Mouse (Mus musculus): ENCODE measurements around the gene AB124611. TPM values are rescaled to one million over a fixed set of nuclear protein-coding genes. Genes with fewer than 3 reads are reported as not detected.

AB124611 gene
- polyA plus RNA-seq, 1 experiment from 2014 or later: 3.8 TPM

GRCm38 (mm10) chr9:21555198-21555742 lies 29.3 kb downstream of the AB124611 start:
- peaks cover 46% of the 10 kb centered on the region for H3K36me3 ChIP-seq (ENCODE audit: insufficient read depth)
- no peaks in the 10 kb centered on the region for H3K9me3 ChIP-seq (ENCODE audit: low read depth, low read length)
- no peak overlapping the region for H3K9ac ChIP-seq
- no peak overlapping the region for H3K4me2 ChIP-seq
- 82% methylated on average over 6 of the region's 6 CpGs for WGBS
- DNase-seq (no peak), ATAC-seq (ENCODE audit: insufficient read depth) (no peak)
- H3K27me3 ChIP-seq (ENCODE audit: insufficient read depth, low read length): no peaks in the 10 kb centered on the region
- no peaks in the 10 kb centered on the region for H3K4me1 ChIP-seq (ENCODE audit: insufficient read depth)
- H3K4me3 ChIP-seq (ENCODE audit: low read depth, low read length): no peak overlapping the region
- TF ChIP-seq CTCF (IDR thresholded peaks at IDR 0.05; ENCODE audit: low read depth): 0 out of 2 replicates have a peak, but pooled peaks have one; percentile 3
- no peak overlapping the region for H3K27ac ChIP-seq (ENCODE audit: low read depth)

DNA sequence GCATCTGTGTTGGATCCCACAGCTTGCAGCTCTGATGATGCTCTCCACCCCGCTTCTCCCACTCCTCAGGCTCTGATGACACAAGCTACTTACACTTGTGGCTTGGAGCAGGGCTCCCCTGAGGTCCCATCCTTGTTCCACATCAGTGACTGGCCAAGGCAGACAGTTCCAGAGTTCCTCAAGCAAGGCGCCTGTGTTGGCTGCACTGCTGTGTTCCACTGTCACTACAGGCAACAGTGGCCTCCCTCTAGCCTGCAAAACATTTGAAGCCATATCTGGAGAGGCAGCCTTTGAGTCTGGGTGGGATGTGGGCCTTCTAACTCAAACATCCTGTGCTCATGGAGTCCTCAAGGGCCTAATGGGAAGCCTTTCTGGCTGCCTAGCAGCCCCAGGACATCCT lies 31.0 kb downstream of the AB124611 start:
- H3K27me3 ChIP-seq (ENCODE audit: insufficient read depth, low read length): no peaks in the 10 kb centered on the region
- ATAC-seq (ENCODE audit: insufficient read depth) (no peak), DNase-seq (no peak)
- peaks cover 40% of the 10 kb centered on the region for H3K36me3 ChIP-seq (ENCODE audit: insufficient read depth)
- no peak overlapping the region for H3K27ac ChIP-seq (ENCODE audit: low read depth)
- WGBS: 90% methylated on average over 2 of the region's 2 CpGs
- H3K4me1 ChIP-seq (ENCODE audit: insufficient read depth): no peaks in the 10 kb centered on the region
- H3K4me2 ChIP-seq: no peak overlapping the region
- no peak overlapping the region for H3K4me3 ChIP-seq (ENCODE audit: low read depth, low read length)
- TF ChIP-seq CTCF (IDR thresholded peaks at IDR 0.05; ENCODE audit: low read depth): no peak
- no peak overlapping the region for H3K9ac ChIP-seq
- H3K9me3 ChIP-seq (ENCODE audit: low read depth, low read length): no peaks in the 10 kb centered on the region

DNA sequence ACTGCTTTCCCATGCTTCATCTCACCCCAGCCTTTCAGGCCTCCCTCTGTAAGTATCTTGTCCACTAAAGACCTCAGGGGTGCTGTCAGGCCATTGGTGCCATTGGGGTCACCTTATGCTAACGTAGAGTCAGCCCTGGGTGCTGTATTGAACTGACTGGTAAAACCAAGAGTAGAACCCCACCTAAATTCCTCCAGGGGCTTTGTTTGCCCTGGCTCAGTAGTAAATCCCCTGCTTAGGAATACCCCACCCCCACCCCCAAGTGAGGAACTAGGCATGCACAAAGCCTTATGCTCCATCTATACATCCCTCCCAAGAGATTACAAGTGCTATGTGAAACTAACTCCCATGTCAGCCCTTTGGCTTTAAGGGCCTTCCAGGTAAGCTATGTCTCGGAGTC lies 31.6 kb downstream of the AB124611 start:
- no peak for ATAC-seq (ENCODE audit: insufficient read depth)
- TF ChIP-seq CTCF (IDR thresholded peaks at IDR 0.05; ENCODE audit: low read depth): no peak

GRCm38 (mm10) chr9:21558366-21558765 lies 32.4 kb downstream of the AB124611 start:
- no peaks in the 10 kb centered on the region for H3K27me3 ChIP-seq (ENCODE audit: insufficient read depth, low read length)
- WGBS: 68% methylated on average over 4 of the region's 4 CpGs
- ATAC-seq (ENCODE audit: insufficient read depth): peak; percentile 29; the same call in 1 of the 2 replicates

More for the DNA sequence above, 31.6 kb downstream of the AB124611 start:
- no peak overlapping the region for H3K9ac ChIP-seq
- H3K27me3 ChIP-seq (ENCODE audit: insufficient read depth, low read length): no peaks in the 10 kb centered on the region
- no peaks in the 10 kb centered on the region for H3K9me3 ChIP-seq (ENCODE audit: low read depth, low read length)
- no peak overlapping the region for H3K4me2 ChIP-seq
- no peak for DNase-seq
- no peak overlapping the region for H3K27ac ChIP-seq (ENCODE audit: low read depth)
- 88% methylated on average over 2 of the region's 2 CpGs for WGBS
- H3K36me3 ChIP-seq (ENCODE audit: insufficient read depth): peaks cover 43% of the 10 kb centered on the region
- H3K4me1 ChIP-seq (ENCODE audit: insufficient read depth): no peaks in the 10 kb centered on the region
- H3K4me3 ChIP-seq (ENCODE audit: low read depth, low read length): no peak overlapping the region

GRCm38 (mm10) chr9:21559151-21559550 lies 33.2 kb downstream of the AB124611 start:
- H3K9me3 ChIP-seq (ENCODE audit: low read depth, low read length): no peaks in the 10 kb centered on the region
- no peak for ATAC-seq (ENCODE audit: insufficient read depth)
- no peak for TF ChIP-seq CTCF (IDR thresholded peaks at IDR 0.05; ENCODE audit: low read depth)
- no peak overlapping the region for H3K4me3 ChIP-seq (ENCODE audit: low read depth, low read length)
- DNase-seq: no peak
- H3K9ac ChIP-seq: no peak overlapping the region
- WGBS: 90% methylated on average over 3 of the region's 3 CpGs
- H3K4me2 ChIP-seq: no peak overlapping the region
- H3K27me3 ChIP-seq (ENCODE audit: insufficient read depth, low read length): no peaks in the 10 kb centered on the region
- no peak overlapping the region for H3K27ac ChIP-seq (ENCODE audit: low read depth)
- H3K4me1 ChIP-seq (ENCODE audit: insufficient read depth): no peaks in the 10 kb centered on the region
- peaks cover 37% of the 10 kb centered on the region for H3K36me3 ChIP-seq (ENCODE audit: insufficient read depth)

More at GRCm38 (mm10) chr9:21558366-21558765, 32.4 kb downstream of the AB124611 start:
- peak; percentile 42 for DNase-seq
- no peak overlapping the region for H3K9ac ChIP-seq
- no peaks in the 10 kb centered on the region for H3K4me1 ChIP-seq (ENCODE audit: insufficient read depth)
- TF ChIP-seq CTCF (IDR thresholded peaks at IDR 0.05; ENCODE audit: low read depth): no peak
- no peak overlapping the region for H3K4me3 ChIP-seq (ENCODE audit: low read depth, low read length)
- H3K4me2 ChIP-seq: no peak overlapping the region
- H3K27ac ChIP-seq (ENCODE audit: low read depth): 0 out of 2 replicates have a peak overlapping the region, but pooled peaks have one; percentile 2
- peaks cover 43% of the 10 kb centered on the region for H3K36me3 ChIP-seq (ENCODE audit: insufficient read depth)
- no peaks in the 10 kb centered on the region for H3K9me3 ChIP-seq (ENCODE audit: low read depth, low read length)

DNA sequence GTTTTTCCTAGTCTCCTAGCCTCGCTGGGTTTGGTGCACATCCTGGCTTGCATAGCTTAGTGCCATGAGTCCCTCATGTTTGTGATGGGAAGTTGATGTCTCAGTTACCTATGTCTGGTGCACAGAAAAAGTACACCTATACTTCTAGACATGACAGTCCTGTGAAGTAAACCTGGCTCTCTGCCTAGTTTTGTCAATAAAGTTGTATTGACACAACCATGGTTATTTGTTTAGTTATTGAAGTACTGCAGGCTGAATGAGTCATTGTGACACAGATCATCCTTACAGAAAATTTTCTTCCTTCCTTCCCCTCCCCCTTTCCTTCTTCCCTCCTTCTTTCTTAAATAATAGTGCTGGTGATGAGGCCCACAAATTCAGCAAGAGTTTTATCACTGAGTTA lies 38.4 kb downstream of the AB124611 start:
- H3K4me3 ChIP-seq (ENCODE audit: low read depth, low read length): no peak overlapping the region
- no peak for ATAC-seq (ENCODE audit: insufficient read depth)
- no peak overlapping the region for H3K9ac ChIP-seq
- H3K27me3 ChIP-seq (ENCODE audit: insufficient read depth, low read length): no peaks in the 10 kb centered on the region
- no peak overlapping the region for H3K4me2 ChIP-seq
- WGBS: 59% methylated on average over 1 of the region's 1 CpGs
- no peak for TF ChIP-seq CTCF (IDR thresholded peaks at IDR 0.05; ENCODE audit: low read depth)
- peaks cover 20% of the 10 kb centered on the region; the same call in 1 of the 2 replicates for H3K36me3 ChIP-seq (ENCODE audit: insufficient read depth)
- no peak overlapping the region for H3K27ac ChIP-seq (ENCODE audit: low read depth)
- no peaks in the 10 kb centered on the region for H3K4me1 ChIP-seq (ENCODE audit: insufficient read depth)
- no peak for DNase-seq
- no peaks in the 10 kb centered on the region for H3K9me3 ChIP-seq (ENCODE audit: low read depth, low read length)

DNA sequence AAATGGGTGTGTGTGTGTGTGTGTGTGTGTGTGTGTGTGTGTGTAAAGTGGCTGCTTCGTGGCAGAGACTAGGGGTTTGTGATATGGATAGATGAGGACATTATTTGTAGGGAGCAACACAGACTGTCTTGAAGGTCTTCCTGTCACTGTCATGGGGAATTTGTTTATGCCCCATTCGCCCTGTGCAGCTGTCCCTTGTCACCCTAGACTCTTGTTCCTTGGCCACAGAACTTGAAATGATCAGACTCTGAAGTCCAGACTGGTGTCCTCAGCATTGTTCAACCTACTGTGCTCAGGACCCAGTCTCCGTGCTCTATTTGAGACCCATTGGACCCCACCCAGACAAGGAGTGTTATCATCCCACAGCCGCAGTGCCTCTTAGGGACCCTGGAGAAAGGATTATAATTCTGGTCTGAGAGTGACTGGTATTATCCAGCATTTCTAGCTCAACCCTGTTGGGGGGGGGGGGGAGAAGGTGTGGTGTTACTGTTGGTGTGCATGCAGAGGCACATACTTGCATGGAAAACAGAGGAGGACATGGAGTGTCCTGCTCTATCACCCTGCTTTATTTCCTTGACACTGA lies 39.1 kb downstream of the AB124611 start:
- H3K36me3 ChIP-seq (ENCODE audit: insufficient read depth): peaks cover 24% of the 10 kb centered on the region
- H3K4me2 ChIP-seq: no peak overlapping the region
- H3K9me3 ChIP-seq (ENCODE audit: low read depth, low read length): no peaks in the 10 kb centered on the region
- no peak overlapping the region for H3K27ac ChIP-seq (ENCODE audit: low read depth)
- DNase-seq: no peak
- no peak overlapping the region for H3K4me3 ChIP-seq (ENCODE audit: low read depth, low read length)
- WGBS: 69% methylated on average over 4 of the region's 4 CpGs
- H3K9ac ChIP-seq: no peak overlapping the region
- no peaks in the 10 kb centered on the region for H3K27me3 ChIP-seq (ENCODE audit: insufficient read depth, low read length)
- no peak for TF ChIP-seq CTCF (IDR thresholded peaks at IDR 0.05; ENCODE audit: low read depth)
- no peaks in the 10 kb centered on the region for H3K4me1 ChIP-seq (ENCODE audit: insufficient read depth)
- ATAC-seq (ENCODE audit: insufficient read depth): no peak

All from lung, embryonic 14.5 days (tissue).